Mouse (Mus musculus) neural tube, embryonic 14.5 days (tissue): ENCODE results near the gene Notch4. TPM values are rescaled to one million over a fixed set of nuclear protein-coding genes. Genes with fewer than 3 reads are reported as not detected.

Experiments used
- ATAC-seq: fragments of 200-750 bp; cut with Nextera tagmentation; 2 replicates; pipeline ENCODE4 v1.8.0; 2017; ENCODE audit warnings: low read depth, mild to moderate bottlenecking, moderate TSS enrichment, moderate library complexity
- H3K27ac ChIP-seq: fragments of 300-500 bp; sonication (generic); 2 replicates; pipeline ENCODE4 v1.5.1; 2014; ENCODE audit warnings: low read depth, mild to moderate bottlenecking, control low read depth, low read length, moderate library complexity, mixed read lengths
- H3K27me3 ChIP-seq: fragments of 300-500 bp; sonication (generic); 2 replicates; pipeline ENCODE4 v1.6.1; 2014; ENCODE audit warnings: low read length; ENCODE audit not compliant: control insufficient read depth, insufficient read depth
- H3K36me3 ChIP-seq: fragments of 300-500 bp; sonication (generic); 2 replicates; pipeline ENCODE4 v1.6.1; 2014; ENCODE audit warnings: low read length, mixed read lengths; ENCODE audit not compliant: control insufficient read depth, insufficient read depth
- H3K4me1 ChIP-seq: fragments of 300-500 bp; sonication (generic); 2 replicates; pipeline ENCODE4 v1.6.1; 2014; ENCODE audit warnings: low read length; ENCODE audit not compliant: control insufficient read depth, insufficient read depth
- H3K4me2 ChIP-seq: fragments of 300-500 bp; sonication (generic); 2 replicates; pipeline ENCODE4 v1.6.1; 2014; ENCODE audit warnings: mild to moderate bottlenecking, low read depth, low read length, control low read depth
- H3K4me3 ChIP-seq: fragments of 300-500 bp; sonication (generic); 2 replicates; pipeline ENCODE4 v1.5.1; 2014; ENCODE audit warnings: low read depth, low read length, control low read depth, mixed read lengths
- H3K9ac ChIP-seq: fragments of 300-500 bp; sonication (generic); replicated peaks from 2 replicates; pipeline ENCODE4 v1.6.1; 2014; ENCODE audit warnings: low read depth, mild to moderate bottlenecking, control low read depth, low read length, mixed read lengths
- H3K9me3 ChIP-seq: fragments of 300-500 bp; sonication (generic); 2 replicates; pipeline ENCODE4 v1.6.1; 2016; ENCODE audit warnings: low read length; ENCODE audit not compliant: control insufficient read depth
- WGBS: fragments of 180-500 bp; shearing (Covaris S2); extraction: QIAGEN DNeasy Blood & Tissue Kit; methylation state at CpG from one replicate; pipeline ENCODE4 v1.1.7; 2014; 5-methylcytosine and 5-hydroxymethylcytosine counted together
- polyA plus RNA-seq: library from polyadenylated mRNA; unstranded; fragments of >200 nt; fragmentation: Nextera tagmentation; extraction: Ambion mirVana; gene quantifications from 2 replicates; pipeline ENCODE4 v1.2.1, GENCODE M21; 2014

Gene Notch4
- polyA plus RNA-seq, 1 experiment from 2014 or later: 7.0 TPM

DNA sequence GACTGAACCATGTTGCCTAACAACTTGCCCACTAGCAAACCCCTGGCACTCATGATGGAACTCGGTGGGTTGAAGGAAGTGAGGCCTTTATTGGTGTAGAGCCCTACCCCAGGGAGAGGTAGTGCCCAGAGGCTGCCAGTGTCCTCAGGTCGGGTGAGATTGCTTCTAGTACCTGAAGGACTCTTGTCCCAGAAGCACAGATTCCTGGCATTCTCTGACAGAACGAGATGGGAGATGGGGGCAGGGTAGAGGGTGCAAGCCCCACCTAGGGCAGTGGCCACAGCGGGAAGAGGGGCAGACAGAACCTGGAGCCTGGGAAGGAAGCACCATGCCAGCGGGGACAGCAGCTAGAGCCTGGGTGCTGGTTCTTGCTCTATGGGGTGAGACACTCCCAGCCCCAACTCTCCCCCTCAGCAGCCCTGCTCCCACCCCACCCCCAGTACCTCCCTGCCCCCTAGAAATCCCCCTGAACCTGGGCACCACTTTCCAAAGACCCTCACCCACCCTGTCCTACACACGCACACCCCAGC, 33.6 kb downstream of the Notch4 start, which contains the start of gene Ager:
Gene Ager, plus strand, starts transcription at position 297 of the 530 bp plus-strand sequence.
- 22% methylated on average over 6 of the region's 6 CpGs for whole genome bisulfite sequencing
- no peak within 1 kb of the TSS for H3K9ac ChIP-seq

DNA sequence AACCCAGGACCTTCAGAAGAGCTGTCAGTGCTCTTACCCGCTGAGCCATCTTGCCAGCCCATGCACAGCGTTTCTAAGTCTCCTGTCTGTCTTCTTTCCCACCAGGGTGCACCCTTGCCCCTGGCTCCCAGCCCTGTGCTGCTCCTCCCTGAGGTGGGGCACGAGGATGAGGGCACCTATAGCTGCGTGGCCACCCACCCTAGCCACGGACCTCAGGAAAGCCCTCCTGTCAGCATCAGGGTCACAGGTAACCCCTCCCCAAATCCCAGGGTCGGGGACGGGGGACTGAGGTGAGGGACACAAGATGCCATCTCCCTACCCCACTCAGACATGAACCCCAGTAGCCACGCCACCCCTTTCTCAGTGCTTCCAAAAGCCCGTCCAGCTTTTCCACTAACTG, 35.8 kb downstream of the Notch4 start:
- no peak for ATAC-seq
- H3K27ac ChIP-seq: no peak overlapping the region
- WGBS: 81% methylated on average over 9 of the region's 9 CpGs

More for the DNA sequence above, 33.6 kb downstream of the Notch4 start, which contains the start of gene Ager:
- ATAC-seq: no peak
- H3K4me3 ChIP-seq: no peak within 1 kb of the TSS
- no peak within 1 kb of the TSS for H3K4me2 ChIP-seq
- H3K4me1 ChIP-seq: peaks cover 25% of the 10 kb centered on the region
- H3K27me3 ChIP-seq: no peaks in the 10 kb centered on the region
- H3K27ac ChIP-seq: no peak within 1 kb of the TSS
- H3K36me3 ChIP-seq: peaks cover 20% of the 10 kb centered on the region; the same call in 1 of the 2 replicates
- H3K9me3 ChIP-seq: no peaks in the 10 kb centered on the region

DNA sequence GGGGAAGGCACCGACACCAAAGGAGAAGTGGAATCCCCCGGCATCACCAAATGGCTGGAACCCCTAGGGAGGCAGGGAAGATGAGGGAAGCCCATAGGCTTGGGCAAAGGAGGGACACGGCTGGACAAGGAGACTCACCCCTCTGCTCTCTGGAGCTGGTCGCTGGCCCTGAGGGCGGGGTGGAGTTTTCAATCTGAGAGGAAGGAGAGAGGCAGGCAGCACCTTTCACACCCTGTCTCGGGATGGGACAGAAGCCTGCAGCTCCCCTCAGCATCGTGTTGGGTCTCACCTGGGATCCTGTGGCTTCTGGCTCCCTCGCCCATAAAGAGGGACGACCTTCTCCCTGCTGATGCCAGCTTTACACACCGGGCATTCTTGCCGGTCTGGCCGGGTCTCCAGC, 37.7 kb downstream of the Notch4 start:
- H3K9ac ChIP-seq: no peak overlapping the region
- no peak overlapping the region for H3K27ac ChIP-seq
- H3K36me3 ChIP-seq: peaks cover 8% of the 10 kb centered on the region; the same call in 1 of the 2 replicates
- WGBS: 89% methylated on average over 12 of the region's 12 CpGs
- H3K9me3 ChIP-seq: no peaks in the 10 kb centered on the region
- H3K4me2 ChIP-seq: peak overlapping the region; percentile 89; the same call in 1 of the 2 replicates
- ATAC-seq: no peak
- no peaks in the 10 kb centered on the region for H3K27me3 ChIP-seq
- H3K4me3 ChIP-seq: no peak overlapping the region
- peaks cover 18% of the 10 kb centered on the region for H3K4me1 ChIP-seq

More for the DNA sequence above, 35.8 kb downstream of the Notch4 start:
- no peak overlapping the region for H3K4me2 ChIP-seq
- H3K27me3 ChIP-seq: no peaks in the 10 kb centered on the region
- H3K9me3 ChIP-seq: no peaks in the 10 kb centered on the region
- peaks cover 18% of the 10 kb centered on the region; the same call in 1 of the 2 replicates for H3K36me3 ChIP-seq
- H3K4me1 ChIP-seq: peaks cover 13% of the 10 kb centered on the region; the same call in 1 of the 2 replicates
- H3K4me3 ChIP-seq: no peak overlapping the region
- no peak overlapping the region for H3K9ac ChIP-seq

DNA sequence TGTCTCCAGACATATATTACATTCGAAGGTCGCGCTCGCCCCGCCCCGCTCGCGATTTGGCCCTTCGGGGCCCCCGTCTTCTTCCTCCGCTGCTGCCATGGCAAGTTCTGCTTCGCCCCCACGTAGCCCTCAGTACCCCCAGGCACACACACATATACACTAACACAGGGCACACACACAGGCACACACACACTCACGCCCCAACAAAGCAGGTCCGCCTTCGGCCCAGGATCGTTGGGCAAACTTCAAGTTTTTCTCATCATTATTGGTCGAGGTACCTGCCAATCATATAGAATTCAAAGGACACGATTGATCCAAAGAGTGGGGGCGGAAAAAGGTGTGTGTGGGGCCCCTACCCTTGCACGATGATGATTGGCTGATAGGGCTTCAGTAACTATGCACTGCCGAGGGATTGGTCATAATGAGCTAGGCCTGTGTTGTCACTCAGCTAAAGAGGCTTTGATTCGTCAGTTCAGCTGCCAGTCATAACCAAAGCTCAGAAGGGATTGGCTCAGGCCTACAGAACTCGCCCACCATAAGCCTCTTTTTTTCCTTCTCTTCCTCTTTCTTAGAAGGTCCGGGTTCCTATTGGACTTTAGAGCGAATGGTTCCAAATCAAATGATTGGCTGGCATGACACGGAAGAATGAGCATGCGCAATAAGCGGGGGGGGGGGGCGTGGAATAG, 39.5 kb downstream of the Notch4 start, which contains the start of gene Rnf5:
Gene Rnf5, minus strand, starts transcription at position 316 of the 686 bp plus-strand sequence.
- peaks cover 8% of the 10 kb centered on the region; the same call in 1 of the 2 replicates for H3K36me3 ChIP-seq
- peak; percentile 94 for ATAC-seq
- under 1% methylated on average over 28 of the region's 30 CpGs for WGBS
- H3K27ac ChIP-seq: peak within 1 kb of the TSS; percentile 86
- peaks cover 19% of the 10 kb centered on the region for H3K4me1 ChIP-seq
- H3K9me3 ChIP-seq: no peaks in the 10 kb centered on the region
- peak within 1 kb of the TSS; percentile 97 for H3K4me2 ChIP-seq
- peak within 1 kb of the TSS; percentile 90 for H3K4me3 ChIP-seq
- H3K9ac ChIP-seq: peak within 1 kb of the TSS; percentile 96
- no peaks in the 10 kb centered on the region for H3K27me3 ChIP-seq

DNA sequence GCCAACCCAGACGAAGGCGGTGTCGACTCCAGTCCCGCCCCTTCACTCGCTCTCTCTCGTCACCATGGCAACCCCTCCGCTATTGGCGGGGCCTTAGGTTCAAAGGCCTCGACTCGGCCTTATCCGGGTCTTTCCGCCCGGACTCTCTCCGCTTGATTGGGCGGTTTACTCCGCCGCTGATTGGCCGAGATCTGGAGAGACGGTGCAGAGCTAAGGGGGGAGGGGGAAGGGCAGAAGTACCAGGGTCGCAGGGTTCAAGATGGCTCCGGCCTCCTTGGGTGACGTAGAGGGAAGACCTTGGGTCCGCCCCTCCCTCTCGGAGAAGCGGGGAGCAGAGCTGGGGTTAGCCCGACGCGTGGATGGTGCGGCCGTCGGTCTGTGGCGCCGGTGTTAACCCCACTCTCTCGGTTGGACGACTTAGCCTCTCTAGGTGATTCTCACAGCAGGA, 40.0 kb downstream of the Notch4 start, which contains the start of gene Agpat1:
Gene Agpat1, plus strand, starts transcription at position 202 of the 448 bp plus-strand sequence.
- H3K27me3 ChIP-seq: no peaks in the 10 kb centered on the region
- H3K4me1 ChIP-seq: peaks cover 23% of the 10 kb centered on the region
- peaks cover 8% of the 10 kb centered on the region; the same call in 1 of the 2 replicates for H3K36me3 ChIP-seq
- H3K9ac ChIP-seq: peak within 1 kb of the TSS; percentile 96
- H3K4me3 ChIP-seq: peak within 1 kb of the TSS; percentile 90
- peak within 1 kb of the TSS; percentile 86 for H3K27ac ChIP-seq
- H3K9me3 ChIP-seq: no peaks in the 10 kb centered on the region
- ATAC-seq: peak; percentile 86
- peak within 1 kb of the TSS; percentile 97 for H3K4me2 ChIP-seq
- under 1% methylated on average over 35 of the region's 35 CpGs for WGBS

DNA sequence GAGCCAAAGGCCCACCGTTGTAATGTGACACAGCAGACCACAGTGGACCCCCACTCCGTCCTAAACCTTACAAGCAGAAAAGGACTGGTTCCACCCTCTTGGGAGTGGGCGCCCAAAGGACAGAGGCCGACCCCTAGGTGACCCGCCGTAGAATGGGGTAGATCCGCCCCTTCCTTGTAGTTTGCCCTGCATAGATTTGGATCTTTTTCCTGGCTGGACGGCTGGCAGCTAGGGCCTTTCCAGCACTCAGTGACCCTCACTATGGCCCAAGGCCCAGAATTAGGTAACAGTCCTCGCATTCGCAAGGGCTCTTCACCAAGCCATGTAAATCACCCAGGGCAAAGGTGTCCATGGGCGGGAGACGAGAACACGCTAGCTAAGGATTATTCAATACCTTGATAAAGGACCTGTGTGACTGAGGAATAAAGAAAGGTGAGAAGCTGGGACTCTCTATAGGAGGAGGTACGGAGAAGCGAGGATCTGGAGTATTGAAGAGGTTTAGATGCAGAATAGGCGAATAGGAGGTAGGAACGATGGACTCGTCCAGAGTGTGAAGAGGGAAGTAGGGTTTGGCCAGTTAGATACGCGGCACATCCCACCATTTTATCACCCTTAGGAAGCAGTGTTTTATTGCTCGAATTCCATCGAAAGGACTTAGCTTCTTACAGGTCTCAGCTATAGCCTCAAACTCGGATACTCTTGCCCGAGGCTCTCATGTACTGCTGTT, 40.6 kb downstream of the Notch4 start:
- H3K4me1 ChIP-seq: peaks cover 23% of the 10 kb centered on the region
- no peak for ATAC-seq
- 9% methylated on average over 24 of the region's 24 CpGs for WGBS

DNA sequence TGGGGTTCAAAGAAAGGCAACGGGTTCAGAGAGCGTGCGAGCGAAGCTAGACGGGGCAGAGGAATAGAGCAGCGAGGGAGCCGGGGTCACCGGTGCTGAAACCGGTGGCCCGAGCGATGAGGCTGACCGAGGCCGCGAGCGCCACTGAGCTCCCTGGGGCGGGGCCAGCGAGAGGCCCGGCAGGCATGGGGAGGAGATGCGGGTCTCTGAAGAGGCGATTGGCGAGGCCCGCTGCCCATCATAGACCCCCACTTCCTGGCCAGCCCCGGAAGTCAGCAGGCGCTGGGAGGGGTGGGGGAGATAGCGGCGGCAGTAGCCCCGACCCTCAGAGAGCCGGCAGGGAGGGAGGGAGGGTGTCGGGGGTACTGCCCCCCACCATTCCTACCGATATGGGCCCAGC, 41.5 kb downstream of the Notch4 start:
- Histone ChIP-seq H3K27me3 (no peaks in the 10 kb centered on the region), H3K4me3 (peak overlapping the region; percentile 90), H3K4me1 (peaks cover 23% of the 10 kb centered on the region), H3K4me2 (peak overlapping the region; percentile 97), H3K9ac (peak overlapping the region; percentile 96), H3K9me3 (no peaks in the 10 kb centered on the region), H3K36me3 (peaks cover 5% of the 10 kb centered on the region; the same call in 1 of the 2 replicates), H3K27ac (peak overlapping the region; percentile 86)
- WGBS: 0% methylated on average over 28 of the region's 30 CpGs
- peak; percentile 42 for ATAC-seq

More for the DNA sequence above, 40.6 kb downstream of the Notch4 start:
- Histone ChIP-seq H3K4me3 (peak overlapping the region; percentile 90), H3K9me3 (no peaks in the 10 kb centered on the region), H3K4me2 (peak overlapping the region; percentile 97), H3K27ac (peak overlapping the region; percentile 86), H3K9ac (peak overlapping the region; percentile 96), H3K27me3 (no peaks in the 10 kb centered on the region), H3K36me3 (peaks cover 8% of the 10 kb centered on the region; the same call in 1 of the 2 replicates)

GRCm38 (mm10) chr17:34606186-34607039, 42.3 kb downstream of the Notch4 start:
- no peak for ATAC-seq
- Histone ChIP-seq H3K27ac (peak overlapping the region; percentile 86), H3K4me1 (peaks cover 23% of the 10 kb centered on the region), H3K27me3 (no peaks in the 10 kb centered on the region), H3K36me3 (peaks cover 13% of the 10 kb centered on the region), H3K9ac (peak overlapping the region; percentile 96), H3K9me3 (no peaks in the 10 kb centered on the region), H3K4me3 (peak overlapping the region; percentile 90), H3K4me2 (peak overlapping the region; percentile 97)
- WGBS: 18% methylated on average over 32 of the region's 32 CpGs
